Mouse (Mus musculus) limb, embryonic 10.5 days (tissue): ENCODE results near the gene Nhs. TPM values are rescaled to one million over a fixed set of nuclear protein-coding genes. Genes with fewer than 3 reads are reported as not detected.
A peak's percentile ranks its signal among the peaks of the same experiment; 100 is the strongest.

Experiments
- DNase-seq: peaks from one replicate; pipeline ENCODE4 v3.0.0-alpha.2; 2017; ENCODE audit warnings: low spot score
- H3K27ac ChIP-seq: fragments of 300-500 bp; sonication (generic); 2 replicates; pipeline ENCODE4 v1.5.1; 2016; ENCODE audit warnings: mild to moderate bottlenecking
- H3K27me3 ChIP-seq: fragments of 300-500 bp; sonication (generic); 2 replicates; pipeline ENCODE4 v1.6.1; 2016; ENCODE audit warnings: low read depth, mild to moderate bottlenecking; ENCODE audit not compliant: poor library complexity, severe bottlenecking
- H3K36me3 ChIP-seq: fragments of 300-500 bp; sonication (generic); 2 replicates; pipeline ENCODE4 v1.6.1; 2016; ENCODE audit warnings: mild to moderate bottlenecking, moderate library complexity
- H3K4me1 ChIP-seq: fragments of 300-500 bp; sonication (generic); 2 replicates; pipeline ENCODE4 v1.6.1; 2016
- H3K4me3 ChIP-seq: fragments of 300-500 bp; sonication (generic); 2 replicates; pipeline ENCODE4 v1.5.1; 2016; ENCODE audit warnings: mild to moderate bottlenecking, moderate library complexity
- H3K9me3 ChIP-seq: fragments of 300-500 bp; sonication (generic); replicated peaks from 2 replicates; pipeline ENCODE4 v1.6.1; 2016; ENCODE audit warnings: mild to moderate bottlenecking
- WGBS: fragments of 180-500 bp; shearing (Covaris S2); methylation state at CpG from one replicate; pipeline ENCODE4 v1.1.7; 2016; 5-methylcytosine and 5-hydroxymethylcytosine counted together
- polyA plus RNA-seq: library from polyadenylated mRNA; unstranded; fragments of >200 nt; fragmentation: Nextera tagmentation; extraction: Ambion mirVana; gene quantifications from 2 replicates; pipeline ENCODE4 v1.2.1, GENCODE M21; 2016

The Nhs gene
- polyA plus RNA-seq, 1 experiment from 2014 or later: 2.7 TPM

DNA sequence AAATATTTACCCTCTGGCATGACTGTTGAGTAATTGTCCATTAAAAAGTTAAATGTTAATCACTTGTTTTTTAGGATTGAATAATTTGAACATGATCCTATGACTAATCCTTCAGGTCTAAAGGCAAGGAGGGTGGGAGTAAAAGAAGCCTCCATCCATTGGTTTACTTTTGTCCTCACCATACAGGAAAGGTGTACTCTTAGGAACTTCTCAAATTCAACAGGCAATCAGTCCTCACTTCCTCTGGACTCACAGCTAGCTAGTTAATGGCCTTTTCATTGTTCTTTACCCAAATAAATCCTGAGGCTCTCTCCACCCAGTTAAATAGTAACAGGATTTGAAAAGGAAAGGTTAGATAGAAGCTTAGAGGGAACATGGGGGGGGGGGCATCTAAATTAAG lies 196.2 kb downstream of the Nhs start:
- Histone ChIP-seq H3K36me3 (no peaks in the 10 kb centered on the region), H3K9me3 (no peaks in the 10 kb centered on the region), H3K4me1 (no peaks in the 10 kb centered on the region), H3K27me3 (peaks cover 83% of the 10 kb centered on the region), H3K4me3 (no peak overlapping the region), H3K27ac (no peak overlapping the region)
- no peak for DNase-seq

DNA sequence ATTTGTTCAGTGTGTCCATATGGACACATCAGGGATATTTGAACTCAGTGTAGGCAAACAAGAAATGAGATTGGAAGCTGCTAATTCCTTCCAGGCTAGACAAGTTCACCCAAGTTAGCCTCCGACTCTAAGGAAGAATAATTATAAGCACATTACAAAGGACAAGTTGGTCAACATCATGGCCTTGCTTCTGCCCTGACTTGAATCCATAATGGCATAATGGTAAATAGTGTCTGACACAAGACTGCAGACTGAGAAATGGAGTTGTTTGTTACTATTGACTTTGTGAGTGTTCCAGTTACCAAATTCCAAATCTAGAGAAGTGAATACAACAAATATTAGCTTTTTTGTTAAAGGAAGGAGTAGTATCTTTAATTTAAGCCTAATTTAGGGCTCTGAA lies 196.7 kb downstream of the Nhs start:
- H3K9me3 ChIP-seq: no peaks in the 10 kb centered on the region
- peaks cover 86% of the 10 kb centered on the region for H3K27me3 ChIP-seq
- no peak overlapping the region for H3K4me3 ChIP-seq
- 53% methylated on average over 1 of the region's 1 CpGs for WGBS
- no peak for DNase-seq
- no peak overlapping the region for H3K27ac ChIP-seq
- no peaks in the 10 kb centered on the region for H3K36me3 ChIP-seq
- no peaks in the 10 kb centered on the region for H3K4me1 ChIP-seq

DNA sequence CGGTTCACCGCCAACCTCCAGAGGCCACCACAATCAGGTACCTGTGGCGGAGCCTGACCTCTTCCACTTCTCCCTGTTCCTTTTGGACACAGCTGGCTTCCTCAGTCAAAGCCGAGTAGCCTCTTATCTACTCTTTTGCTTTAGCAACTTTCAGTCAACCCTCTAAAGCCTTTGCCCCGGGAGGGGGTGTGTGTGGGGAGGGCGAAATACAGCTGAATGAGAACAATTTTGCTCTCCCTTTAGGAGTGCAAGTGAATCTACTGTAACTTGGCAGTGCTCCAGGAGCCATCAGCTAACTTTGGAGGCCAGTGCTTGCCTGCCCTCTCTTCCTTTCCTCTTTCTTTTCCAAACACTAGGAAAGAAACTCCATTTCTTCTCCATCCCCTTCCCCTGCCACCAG lies 197.8 kb downstream of the Nhs start:
- no peak for DNase-seq
- H3K27me3 ChIP-seq: peaks cover 86% of the 10 kb centered on the region
- no peaks in the 10 kb centered on the region for H3K9me3 ChIP-seq
- WGBS: 82% methylated on average over 6 of the region's 6 CpGs
- H3K4me3 ChIP-seq: no peak overlapping the region
- H3K27ac ChIP-seq: no peak overlapping the region
- H3K36me3 ChIP-seq: no peaks in the 10 kb centered on the region
- no peaks in the 10 kb centered on the region for H3K4me1 ChIP-seq

DNA sequence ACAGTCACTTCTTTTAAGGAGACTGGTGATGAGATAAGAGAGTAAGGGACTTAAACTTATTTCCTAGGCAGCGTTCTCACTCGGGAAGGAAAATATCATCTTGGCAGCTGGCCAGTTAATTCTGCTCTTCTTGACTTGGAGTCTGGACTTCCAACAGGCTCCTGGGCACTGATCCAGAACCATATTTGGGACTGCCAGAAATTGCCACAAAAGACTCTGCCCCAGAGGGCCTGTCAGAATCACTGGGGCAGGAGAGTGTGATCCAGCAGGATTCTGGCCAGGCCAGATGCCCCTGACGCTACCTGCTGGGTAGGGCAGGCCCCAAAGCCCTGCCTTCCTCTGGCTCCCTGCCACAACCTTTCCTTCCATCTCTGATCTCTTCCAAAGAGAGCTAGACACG lies 198.4 kb downstream of the Nhs start:
- Histone ChIP-seq H3K36me3 (no peaks in the 10 kb centered on the region), H3K9me3 (no peaks in the 10 kb centered on the region), H3K4me3 (no peak overlapping the region), H3K4me1 (no peaks in the 10 kb centered on the region), H3K27me3 (peaks cover 86% of the 10 kb centered on the region), H3K27ac (no peak overlapping the region)
- 68% methylated on average over 4 of the region's 4 CpGs for WGBS
- no peak for DNase-seq

DNA sequence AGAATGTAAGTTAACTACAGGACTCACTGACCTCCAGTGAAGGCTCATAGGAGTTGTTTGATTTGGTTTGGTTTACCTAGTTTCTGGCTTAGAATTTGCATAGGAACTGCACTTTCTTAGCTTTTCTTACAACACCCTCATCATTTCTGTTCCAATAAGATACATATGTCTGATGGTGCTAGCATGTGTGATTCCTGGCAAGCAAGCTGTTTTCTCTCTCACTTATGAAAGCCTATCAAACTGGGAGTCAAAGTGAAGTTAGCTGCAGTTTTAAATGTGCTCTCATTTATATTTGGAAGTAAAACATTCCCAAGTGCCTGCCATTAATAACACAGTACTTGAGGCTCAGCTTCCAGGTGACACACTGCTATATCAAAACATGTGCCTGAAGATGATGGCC lies 207.2 kb downstream of the Nhs start:
- H3K36me3 ChIP-seq: no peaks in the 10 kb centered on the region

DNA sequence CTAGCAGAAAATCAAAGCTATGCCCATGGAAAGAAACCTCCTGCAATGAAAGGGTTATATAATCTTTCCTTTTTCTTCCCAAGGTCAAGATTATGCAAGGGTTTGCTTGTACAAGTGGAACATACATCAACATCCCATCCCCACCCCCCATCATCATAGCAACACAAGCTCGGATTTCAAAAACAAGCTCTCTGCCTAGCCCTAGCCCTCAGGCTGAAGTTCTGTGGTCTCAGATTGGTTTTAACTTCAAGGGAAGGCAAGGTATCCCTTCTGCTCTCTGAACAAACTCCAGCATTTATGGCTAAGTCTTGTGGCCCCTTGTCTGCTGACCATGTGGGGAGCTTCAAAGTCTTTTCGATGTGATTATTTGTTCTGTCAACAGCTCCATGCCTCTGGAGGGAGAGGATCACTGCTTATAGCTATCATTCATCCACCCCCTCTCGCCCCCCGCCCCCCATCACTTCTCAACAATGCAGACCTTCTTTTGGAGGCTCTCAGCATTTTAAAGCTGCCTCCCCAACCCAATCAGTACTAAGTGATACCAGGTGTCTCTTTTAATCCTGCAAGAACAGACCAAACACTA lies 216.3 kb downstream of the Nhs start:
- Histone ChIP-seq H3K36me3 (no peaks in the 10 kb centered on the region), H3K9me3 (no peaks in the 10 kb centered on the region), H3K4me3 (no peak overlapping the region), H3K27ac (no peak overlapping the region), H3K27me3 (peaks cover 97% of the 10 kb centered on the region), H3K4me1 (peaks cover 25% of the 10 kb centered on the region)
- 16% methylated on average over 4 of the region's 4 CpGs for WGBS
- peak; percentile 50 for DNase-seq

More for the DNA sequence above, 207.2 kb downstream of the Nhs start:
- H3K27ac ChIP-seq: no peak overlapping the region
- H3K9me3 ChIP-seq: no peaks in the 10 kb centered on the region
- no peak for DNase-seq
- H3K4me1 ChIP-seq: peaks cover 1% of the 10 kb centered on the region; the same call in 1 of the 2 replicates
- H3K27me3 ChIP-seq: peaks cover 79% of the 10 kb centered on the region
- H3K4me3 ChIP-seq: no peak overlapping the region

DNA sequence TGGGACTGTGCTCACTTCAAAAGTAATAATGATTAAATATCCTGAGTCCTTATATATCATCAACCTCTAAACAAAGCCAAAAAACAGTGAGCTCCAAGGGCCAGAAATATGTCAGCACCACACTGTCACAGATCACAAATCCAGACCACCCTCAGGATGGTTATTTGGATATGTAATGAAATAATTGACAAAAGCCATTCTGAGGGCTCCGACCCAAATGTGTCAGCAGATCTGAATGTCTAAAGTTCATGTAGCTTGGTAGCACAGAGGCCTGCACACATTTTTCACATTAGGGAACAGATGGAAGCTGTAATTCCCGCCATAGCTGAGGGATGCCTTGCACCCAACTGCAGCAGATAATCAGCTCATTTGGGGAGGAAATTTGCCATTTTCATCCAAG lies 218.8 kb downstream of the Nhs start:
- Histone ChIP-seq H3K4me1 (peaks cover 18% of the 10 kb centered on the region), H3K27ac (no peak overlapping the region), H3K27me3 (peaks cover 98% of the 10 kb centered on the region), H3K4me3 (no peak overlapping the region), H3K36me3 (no peaks in the 10 kb centered on the region), H3K9me3 (no peaks in the 10 kb centered on the region)
- WGBS: 35% methylated on average over 2 of the region's 2 CpGs
- DNase-seq: peak; percentile 41

DNA sequence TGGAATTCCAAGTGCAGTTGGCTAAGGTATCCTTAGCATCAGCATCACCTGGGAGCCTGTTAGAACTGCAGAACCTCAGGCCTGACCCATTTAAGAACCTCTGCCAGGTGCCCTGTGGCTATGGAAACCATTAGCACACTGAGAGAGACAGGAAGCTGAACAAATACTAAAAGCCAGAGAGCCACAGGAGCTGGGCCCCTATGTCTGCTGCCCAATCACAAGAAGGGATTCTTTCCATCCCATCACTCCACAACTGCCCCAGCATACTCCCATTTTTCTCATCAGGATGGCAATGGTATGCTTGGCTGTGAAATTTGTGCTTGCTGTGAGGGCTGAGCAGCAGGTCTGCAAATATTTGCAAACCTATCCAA lies 232.9 kb downstream of the Nhs start:
- Histone ChIP-seq H3K36me3 (no peaks in the 10 kb centered on the region), H3K27me3 (peaks cover 100% of the 10 kb centered on the region), H3K27ac (peak overlapping the region; percentile 80), H3K9me3 (no peaks in the 10 kb centered on the region), H3K4me3 (peak overlapping the region; percentile 40), H3K4me1 (peaks cover 10% of the 10 kb centered on the region; the same call in 1 of the 2 replicates)
- no peak for DNase-seq

DNA sequence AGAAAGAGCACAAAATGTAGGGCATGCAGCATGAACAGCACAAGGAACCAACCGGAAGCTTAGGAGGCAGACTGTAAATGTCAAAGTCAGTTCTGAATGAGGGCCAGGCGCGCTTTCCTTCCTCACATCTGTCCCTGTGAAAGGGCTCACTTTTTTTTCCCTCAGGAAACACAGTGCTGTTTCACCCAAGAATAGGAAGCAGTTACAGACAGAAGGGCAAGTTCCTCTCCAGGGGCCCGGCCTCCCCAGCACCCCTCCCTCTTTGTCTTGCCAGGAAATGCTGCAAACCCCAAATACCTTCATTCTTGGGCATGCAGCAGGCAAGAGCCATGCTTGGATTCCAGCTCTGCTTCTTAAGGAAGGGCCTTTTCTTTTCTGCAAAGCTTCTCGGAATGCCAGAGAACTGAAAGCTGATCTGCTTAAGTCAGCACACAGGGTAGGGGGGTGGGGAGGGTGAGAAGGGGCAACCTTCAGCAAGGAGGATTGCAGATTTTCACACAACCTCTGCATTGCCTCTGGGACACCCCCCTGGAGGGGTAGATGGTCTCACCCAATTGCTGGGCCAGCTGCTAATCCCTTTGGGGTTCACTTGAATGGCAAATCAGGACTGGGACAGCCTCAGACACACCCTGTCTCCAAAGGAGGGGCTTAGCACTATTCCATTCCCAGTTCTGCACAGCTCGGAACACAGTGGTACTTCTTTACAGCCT lies 233.4 kb downstream of the Nhs start:
- H3K27me3 ChIP-seq: peaks cover 100% of the 10 kb centered on the region
- H3K4me1 ChIP-seq: peaks cover 10% of the 10 kb centered on the region; the same call in 1 of the 2 replicates
- peak overlapping the region; percentile 40 for H3K4me3 ChIP-seq
- H3K36me3 ChIP-seq: no peaks in the 10 kb centered on the region
- H3K9me3 ChIP-seq: no peaks in the 10 kb centered on the region
- WGBS: 26% methylated on average over 6 of the region's 6 CpGs
- peak overlapping the region; percentile 80 for H3K27ac ChIP-seq
- DNase-seq: peak; percentile 63

DNA sequence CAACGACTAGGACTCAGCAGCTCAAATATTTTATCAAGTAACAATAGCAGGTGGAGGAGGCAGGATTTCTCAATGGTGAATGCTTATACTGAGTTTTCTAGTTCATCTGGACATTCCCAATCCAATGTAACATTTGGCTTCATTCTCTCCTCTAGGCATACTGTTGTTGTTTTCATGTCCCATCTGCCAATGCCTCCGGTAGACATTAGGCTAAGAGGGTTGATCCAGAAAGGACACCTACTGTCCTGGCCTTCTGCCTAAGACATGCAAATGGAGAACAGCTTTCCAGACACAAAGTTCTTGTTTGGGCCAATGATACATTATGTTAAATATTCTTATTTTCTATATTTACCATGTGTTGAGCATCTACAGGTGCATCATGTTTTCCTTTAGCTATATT lies 236.9 kb downstream of the Nhs start:
- Histone ChIP-seq H3K4me3 (no peak overlapping the region), H3K27me3 (peaks cover 100% of the 10 kb centered on the region), H3K4me1 (peaks cover 10% of the 10 kb centered on the region; the same call in 1 of the 2 replicates), H3K36me3 (no peaks in the 10 kb centered on the region), H3K9me3 (no peaks in the 10 kb centered on the region), H3K27ac (no peak overlapping the region)
- WGBS: 81% methylated on average over 2 of the region's 2 CpGs
- DNase-seq: no peak

DNA sequence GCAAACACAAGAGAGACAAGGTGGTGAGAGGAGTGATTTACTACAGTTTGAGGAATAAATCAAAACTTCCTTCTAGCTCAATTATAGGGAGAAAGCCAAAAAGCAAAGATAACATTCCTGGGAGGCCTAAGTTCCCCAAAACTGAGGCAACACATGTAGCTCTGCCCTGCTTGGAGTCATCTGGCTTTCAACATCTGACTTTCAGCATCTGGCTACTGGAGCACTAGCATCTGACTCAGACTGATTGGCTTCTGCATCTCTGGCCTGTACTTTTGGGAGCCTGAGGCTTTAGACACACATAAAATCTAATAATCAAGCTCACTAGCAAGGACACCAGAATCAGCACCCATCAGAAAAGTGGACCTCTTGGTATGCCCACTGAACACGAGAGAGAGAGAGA lies 237.9 kb downstream of the Nhs start:
- no peak for DNase-seq
- no peak overlapping the region for H3K27ac ChIP-seq
- H3K4me1 ChIP-seq: peaks cover 4% of the 10 kb centered on the region; the same call in 1 of the 2 replicates
- peaks cover 99% of the 10 kb centered on the region for H3K27me3 ChIP-seq
- H3K36me3 ChIP-seq: no peaks in the 10 kb centered on the region
- no peak overlapping the region for H3K4me3 ChIP-seq
- 62% methylated on average over 1 of the region's 1 CpGs for WGBS
- no peaks in the 10 kb centered on the region for H3K9me3 ChIP-seq

DNA sequence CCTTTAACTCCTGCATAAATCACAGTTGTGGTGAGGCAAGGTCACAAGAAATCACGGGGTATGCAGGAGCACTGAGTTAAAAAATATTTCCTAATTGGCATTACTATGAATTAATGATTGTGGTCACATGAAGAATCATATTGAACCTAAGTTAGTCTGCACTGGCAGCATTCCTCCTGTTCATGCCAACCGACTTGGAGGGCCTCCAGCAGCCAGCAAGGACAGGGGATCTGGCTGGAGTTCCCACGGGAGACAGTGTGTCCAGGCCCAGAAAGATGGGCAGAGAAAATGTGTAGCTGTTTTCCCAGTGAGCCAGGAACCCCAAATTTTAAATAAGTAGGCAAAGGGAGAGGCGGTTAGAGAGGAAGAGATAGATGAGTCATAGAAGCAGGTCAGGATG lies 249.6 kb downstream of the Nhs start:
- Histone ChIP-seq H3K27me3 (peaks cover 100% of the 10 kb centered on the region), H3K27ac (no peak overlapping the region), H3K36me3 (no peaks in the 10 kb centered on the region), H3K4me3 (no peak overlapping the region), H3K4me1 (peaks cover 22% of the 10 kb centered on the region), H3K9me3 (no peaks in the 10 kb centered on the region)
- no peak for DNase-seq
- WGBS: 62% methylated on average over 4 of the region's 4 CpGs

DNA sequence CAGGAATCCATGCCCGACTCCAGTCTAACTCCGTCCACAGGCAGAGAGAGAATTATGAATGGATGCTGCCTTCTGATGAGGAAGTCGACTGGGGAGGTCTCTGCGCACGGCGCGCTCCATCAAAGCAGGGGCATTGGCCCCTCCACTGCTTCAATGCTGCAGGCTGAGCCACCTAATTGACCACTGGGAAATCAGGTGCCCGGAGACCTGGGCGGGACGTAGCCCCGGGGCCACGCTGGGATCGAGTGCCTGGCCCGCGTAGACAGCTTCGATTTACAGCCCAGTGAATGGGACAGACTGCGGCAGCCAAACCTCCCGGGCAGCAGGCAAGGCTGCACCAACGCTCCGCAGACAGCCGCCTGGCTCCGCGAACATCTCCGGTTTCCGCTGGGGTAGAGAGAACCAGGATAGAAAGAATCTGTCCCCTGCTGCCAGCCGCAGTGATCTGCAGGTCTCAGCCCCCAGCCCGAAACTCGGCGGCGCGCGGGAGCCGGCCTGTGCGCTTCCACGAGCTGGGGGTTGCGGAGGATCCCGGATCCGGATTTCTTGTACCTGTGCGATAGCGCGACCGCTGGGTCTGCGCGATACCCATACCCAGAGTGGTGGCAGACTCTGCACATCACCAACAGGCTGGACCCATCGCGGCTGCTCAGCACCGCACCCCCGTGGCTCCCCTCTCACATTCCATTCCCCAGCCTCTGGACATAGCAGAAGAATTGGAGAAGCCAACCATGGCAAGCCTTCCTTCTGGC lies 250.7 kb downstream of the Nhs start:
- Histone ChIP-seq H3K9me3 (no peaks in the 10 kb centered on the region), H3K27ac (0 out of 2 replicates have a peak overlapping the region, but pooled peaks have one; percentile 72), H3K4me1 (peaks cover 22% of the 10 kb centered on the region), H3K4me3 (peak overlapping the region; percentile 56), H3K36me3 (no peaks in the 10 kb centered on the region), H3K27me3 (peaks cover 100% of the 10 kb centered on the region)
- peak; percentile 50 for DNase-seq
- 16% methylated on average over 48 of the region's 48 CpGs for WGBS
